15 mouse cellular contexts compared by ENCODE assay signal in genomic region chr16:11071176-11071575, GRCm38 (mm10). TPM values are rescaled to one million over a fixed set of nuclear protein-coding genes. Genes with fewer than 3 reads are reported as not detected.
DNase-seq lines count a peak whose midpoint lies in the region; ATAC-seq lines count a peak whose summit lies in the region.
"Had no signal": no experiment of that assay in that cellular context is flagged by ENCODE, and none has a peak within 500 bp of the region (broad histone marks: within the 10 kb centered on the region; RNA-seq: fewer than 3 reads in every experiment).

No protein-coding gene starts in this region.

- H3K36me3 ChIP-seq in intestine, embryonic 15.5 days, result peaks cover 21% of the 10 kb centered on the region

- no peak overlapping the region for H3K9ac ChIP-seq in intestine, embryonic 15.5 days
- H3K9ac ChIP-seq: limb, embryonic 12.5 days had no signal

- H3K27ac ChIP-seq in intestine, embryonic 15.5 days, result no peak overlapping the region
- H3K27ac ChIP-seq: embryonic facial prominence, embryonic 10.5 days; limb, embryonic 12.5 days had no signal

- intact Hi-C loops in left cerebral cortex, postnatal 4 days (cut with DNase I), result no loop called here
- intact Hi-C loops in left cerebral cortex, postnatal 25 days (cut with DNase I), result no loop called here

- no peak overlapping the region for H3K4me2 ChIP-seq in intestine, embryonic 15.5 days (replicated peaks)
- H3K4me2 ChIP-seq: limb, embryonic 12.5 days had no signal

- no peak overlapping the region for H3K4me3 ChIP-seq in intestine, embryonic 15.5 days (replicated peaks)
- H3K4me3 ChIP-seq: embryonic facial prominence, embryonic 10.5 days; limb, embryonic 12.5 days; myocyte had no signal

- peaks cover 31% of the 10 kb centered on the region for H3K4me1 ChIP-seq in intestine, embryonic 15.5 days (replicated peaks)

- 83% methylated on average over 5 of the region's 5 CpGs for WGBS in intestine, embryonic 15.5 days

- DNase-seq in gastrocnemius, adult 18-20 months (ENCODE audit: low spot score), result peak; percentile 77
- DNase-seq in gastrocnemius, postnatal 4 days (ENCODE audit: low spot score in 2 of 2), result no peak
- peak; percentile 71 for DNase-seq in left cerebral cortex, postnatal 4 days
- DNase-seq in left cerebral cortex, postnatal 25 days (ENCODE audit: low spot score in 2 of 2), result no peak
- peak; percentile 92 for DNase-seq in cerebellum, adult 11-12 months
- DNase-seq in gastrocnemius, postnatal 25 days, result peak; percentile 61
- no peak for DNase-seq in frontal cortex, adult 2 months (ENCODE audit: extremely low spot score in 1 of 2, low spot score in 1 of 2)
- DNase-seq: kidney, postnatal 10 days; lung, postnatal 36 days; right cerebral cortex, postnatal 25 days had no signal

- H3K27me3 ChIP-seq in intestine, embryonic 15.5 days (replicated peaks), result no peaks in the 10 kb centered on the region
- H3K27me3 ChIP-seq: CH12.LX; limb, embryonic 12.5 days had no signal

- H3K9me3 ChIP-seq in intestine, embryonic 15.5 days, result no peaks in the 10 kb centered on the region
- H3K9me3 ChIP-seq: embryonic facial prominence, embryonic 10.5 days; limb, embryonic 12.5 days had no signal

- ATAC-seq in intestine, embryonic 15.5 days, result no peak

RNA-seq across cellular contexts. Expression of gene Litaf, which starts 5.2 kb away (rescaled TPM):
- 10 to 100 TPM in 1 of 2 experiments, 1 to 10 TPM in 1; 8.7 to 10.7 TPM for total RNA-seq in gastrocnemius, adult 18-20 months (2021)
- total RNA-seq in gastrocnemius, postnatal 4 days (2021), result 10 to 100 TPM; 49.1 to 53.1 TPM
- total RNA-seq in left cerebral cortex, postnatal 4 days (2021), result 10 to 100 TPM; 12.1 to 13.8 TPM
- total RNA-seq in left cerebral cortex, postnatal 25 days (2021), result 10 to 100 TPM in 1 of 2 experiments, 1 to 10 TPM in 1; 8.7 to 13.0 TPM
- 10 to 100 TPM in 1 of 2 experiments, 1 to 10 TPM in 1; 10.0 to 10.1 TPM for total RNA-seq in gastrocnemius, postnatal 25 days (2021)
- 99.1 and 103 TPM in 2 replicates for polyA plus RNA-seq in intestine, embryonic 15.5 days (2015; fragmentation: Nextera tagmentation; extraction: Ambion mirVana)
- polyA plus RNA-seq in frontal cortex, adult 2 months (2012; rRNA removed), result 47.6 and 49.6 TPM in 2 replicates

RNA-seq across cellular contexts. Expression of gene Snn, which starts 10.4 kb away (rescaled TPM):
- 1 to 10 TPM; 2.4 to 3.4 TPM for total RNA-seq in gastrocnemius, adult 18-20 months (2021)
- 10 to 100 TPM; 27.8 to 31.6 TPM for total RNA-seq in gastrocnemius, postnatal 4 days (2021)
- 100 to 1,000 TPM; 269 to 310 TPM for total RNA-seq in left cerebral cortex, postnatal 4 days (2021)
- total RNA-seq in left cerebral cortex, postnatal 25 days (2021), result 100 to 1,000 TPM; 165 to 179 TPM
- 1 to 10 TPM; 4.2 to 4.4 TPM for total RNA-seq in gastrocnemius, postnatal 25 days (2021)
- polyA plus RNA-seq in intestine, embryonic 15.5 days (2015; fragmentation: Nextera tagmentation; extraction: Ambion mirVana), result 22.6 and 23.2 TPM in 2 replicates
- 201 and 227 TPM in 2 replicates for polyA plus RNA-seq in frontal cortex, adult 2 months (2012; rRNA removed)

Comparison
In these comparisons a context has a peak if more than half of its experiments do, and no peak if none do; other contexts are left out.
1. DNase-seq: peak in gastrocnemius, adult 18-20 months (single experiment), left cerebral cortex, postnatal 4 days (single experiment), cerebellum, adult 11-12 months (single experiment) and gastrocnemius, postnatal 25 days (single experiment); none in gastrocnemius, postnatal 4 days (0 of 2), left cerebral cortex, postnatal 25 days (0 of 2) and frontal cortex, adult 2 months (0 of 2).
2. RNA of gene Snn, which starts 10.4 kb away (total RNA-seq): 269 to 310 TPM in left cerebral cortex, postnatal 4 days, 165 to 179 TPM in left cerebral cortex, postnatal 25 days and 27.8 to 31.6 TPM in gastrocnemius, postnatal 4 days; 4.2 to 4.4 TPM in gastrocnemius, postnatal 25 days and 2.4 to 3.4 TPM in gastrocnemius, adult 18-20 months; every median in the first group is over 4 times any median in the second.